Comparison of ENCODE assay signal across 17 mouse cellular contexts in the genomic region with DNA sequence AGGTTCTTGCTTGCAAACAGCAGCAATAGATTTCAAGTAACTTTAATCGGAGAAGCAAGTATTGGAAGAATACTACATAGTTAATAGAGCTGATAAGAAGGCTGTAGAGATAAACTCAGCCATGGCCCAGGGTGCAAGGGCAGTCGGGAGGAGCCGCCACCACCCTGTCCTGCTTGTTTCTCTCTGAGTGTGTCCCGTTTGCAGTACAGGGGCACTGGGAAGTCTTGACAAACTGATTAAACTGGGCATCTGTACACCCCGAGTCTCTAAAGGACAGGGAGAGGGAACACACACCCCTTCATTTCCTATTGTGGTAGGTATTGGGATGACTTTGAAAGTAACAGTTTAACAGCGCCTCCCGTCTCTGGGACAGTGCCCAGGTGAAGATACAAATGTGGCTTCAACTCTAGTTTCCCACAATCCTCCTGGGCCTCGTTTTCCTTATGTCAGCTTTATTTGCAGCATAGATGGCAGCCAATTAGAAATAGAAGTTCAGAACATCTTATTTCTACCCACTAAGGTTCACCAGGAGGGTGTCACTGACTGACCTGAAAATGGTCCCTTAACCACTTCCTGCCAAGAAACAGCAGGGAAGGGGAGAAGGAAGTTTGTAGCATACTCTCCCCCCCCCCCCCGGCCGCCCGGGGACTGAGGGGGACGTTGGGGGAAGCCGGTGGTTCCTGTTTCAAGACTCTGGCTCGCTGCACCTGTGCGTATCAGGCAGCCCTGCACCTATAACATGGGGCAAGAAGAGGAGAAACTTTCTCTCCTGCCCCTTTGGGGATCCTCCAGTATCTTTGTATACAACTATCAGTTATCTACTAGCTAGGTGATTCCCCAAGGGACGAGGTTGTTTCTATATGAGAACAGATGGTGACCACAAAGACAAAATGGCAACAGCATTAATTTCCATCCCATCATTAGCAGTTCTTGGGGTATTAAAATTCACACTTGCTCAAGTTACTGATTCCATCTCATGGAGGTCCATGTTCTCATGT. TPM values are rescaled to one million over a fixed set of nuclear protein-coding genes. Genes with fewer than 3 reads are reported as not detected.
DNase-seq lines count a peak whose midpoint lies in the region; ATAC-seq and TF ChIP-seq lines count a peak whose summit lies in the region.
"Had no signal": no experiment of that assay in that cellular context is flagged by ENCODE, and none has a peak within 500 bp of the region (broad histone marks: within the 10 kb centered on the region; RNA-seq: fewer than 3 reads in every experiment).

No protein-coding gene starts in this region.

- no peaks in the 10 kb centered on the region for H3K9me3 ChIP-seq in intestine, embryonic 15.5 days
- no peaks in the 10 kb centered on the region for H3K9me3 ChIP-seq in intestine, postnatal 0 days (ENCODE audit: control insufficient read depth)
- H3K9me3 ChIP-seq in megakaryocyte, embryonic 14.5 days = peaks cover 25% of the 10 kb centered on the region
- H3K9me3 ChIP-seq in midbrain, postnatal 0 days (ENCODE audit: low read length) = no peaks in the 10 kb centered on the region
- H3K9me3 ChIP-seq in kidney, embryonic 15.5 days (replicated peaks) = no peaks in the 10 kb centered on the region

- H3K27ac ChIP-seq in intestine, embryonic 15.5 days = no peak overlapping the region
- H3K27ac ChIP-seq in intestine, postnatal 0 days (ENCODE audit: low read depth, low read length) = no peak overlapping the region
- no peak overlapping the region for H3K27ac ChIP-seq in midbrain, postnatal 0 days (ENCODE audit: low read depth, low read length)
- H3K27ac ChIP-seq in kidney, embryonic 15.5 days = no peak overlapping the region
- H3K27ac ChIP-seq: hindbrain, embryonic 12.5 days had no signal

- H3K4me2 ChIP-seq in intestine, embryonic 15.5 days (replicated peaks) = no peak overlapping the region
- no peak overlapping the region for H3K4me2 ChIP-seq in intestine, postnatal 0 days (replicated peaks; ENCODE audit: low read depth)
- H3K4me2 ChIP-seq in midbrain, postnatal 0 days (ENCODE audit: low read depth, low read length, poor library complexity, severe bottlenecking) = no peak overlapping the region
- no peak overlapping the region for H3K4me2 ChIP-seq in kidney, embryonic 15.5 days
- H3K4me2 ChIP-seq: hindbrain, embryonic 12.5 days; lung, embryonic 14.5 days had no signal

- 72% methylated on average over 16 of the region's 16 CpGs for WGBS in intestine, embryonic 15.5 days
- 67% methylated on average over 15 of the region's 16 CpGs for WGBS in intestine, postnatal 0 days
- 92% methylated on average over 14 of the region's 16 CpGs for WGBS in midbrain, postnatal 0 days
- whole genome bisulfite sequencing in kidney, embryonic 15.5 days = 81% methylated on average over 16 of the region's 16 CpGs

- no peak for TF ChIP-seq CTCF in intestine, postnatal 0 days (IDR thresholded peaks at IDR 0.05; ENCODE audit: low read depth)
- TF ChIP-seq CTCF in midbrain, postnatal 0 days (IDR thresholded peaks at IDR 0.05) = no peak

- ATAC-seq in intestine, embryonic 15.5 days = 0 out of 2 replicates have a peak, but pooled peaks have one; percentile 23
- ATAC-seq in intestine, postnatal 0 days = no peak
- ATAC-seq in granulocyte monocyte progenitor cell, adult 5-6 weeks (replicated peaks; ENCODE audit: poor library complexity, severe bottlenecking) = peak; percentile 92
- no peak for ATAC-seq in midbrain, postnatal 0 days (ENCODE audit: low FRiP score)
- ATAC-seq in kidney, embryonic 15.5 days (replicated peaks; ENCODE audit: low FRiP score) = no peak

- DNase-seq in thymus, postnatal 14 days = peak; percentile 70
- no peak for DNase-seq in midbrain, postnatal 0 days (ENCODE audit: low spot score)
- DNase-seq in lung, adult 18-20 months = no peak
- DNase-seq: cerebellum, adult 9-11 months; kidney, postnatal 10 days; lung, embryonic 14.5 days had no signal

- no peak overlapping the region for H3K9ac ChIP-seq in intestine, embryonic 15.5 days
- H3K9ac ChIP-seq in intestine, postnatal 0 days (ENCODE audit: low read depth, low read length) = no peak overlapping the region
- no peak overlapping the region for H3K9ac ChIP-seq in midbrain, postnatal 0 days (replicated peaks; ENCODE audit: low read length, poor library complexity, severe bottlenecking)
- no peak overlapping the region for H3K9ac ChIP-seq in kidney, embryonic 15.5 days
- H3K9ac ChIP-seq: hindbrain, embryonic 12.5 days; lung, embryonic 14.5 days had no signal

- H3K27me3 ChIP-seq in intestine, embryonic 15.5 days (replicated peaks) = no peaks in the 10 kb centered on the region
- H3K27me3 ChIP-seq in intestine, postnatal 0 days (replicated peaks; ENCODE audit: control insufficient read depth, insufficient read depth, low read length) = no peaks in the 10 kb centered on the region
- peaks cover 13% of the 10 kb centered on the region for H3K27me3 ChIP-seq in megakaryocyte, embryonic 14.5 days (replicated peaks)
- no peaks in the 10 kb centered on the region for H3K27me3 ChIP-seq in midbrain, postnatal 0 days (ENCODE audit: insufficient read depth, low read length)
- no peaks in the 10 kb centered on the region for H3K27me3 ChIP-seq in kidney, embryonic 15.5 days
- H3K27me3 ChIP-seq: hindbrain, embryonic 12.5 days had no signal

- H3K36me3 ChIP-seq in intestine, embryonic 15.5 days = no peaks in the 10 kb centered on the region
- H3K36me3 ChIP-seq in intestine, postnatal 0 days (ENCODE audit: control insufficient read depth, insufficient read depth) = no peaks in the 10 kb centered on the region
- no peaks in the 10 kb centered on the region for H3K36me3 ChIP-seq in megakaryocyte, embryonic 14.5 days (replicated peaks; ENCODE audit: low read length)
- H3K36me3 ChIP-seq in midbrain, postnatal 0 days (ENCODE audit: insufficient read depth, low read length) = no peaks in the 10 kb centered on the region
- H3K36me3 ChIP-seq in kidney, embryonic 15.5 days = no peaks in the 10 kb centered on the region
- H3K36me3 ChIP-seq: hindbrain, embryonic 12.5 days had no signal

- no peak overlapping the region for H3K4me3 ChIP-seq in intestine, embryonic 15.5 days (replicated peaks)
- no peak overlapping the region for H3K4me3 ChIP-seq in intestine, postnatal 0 days (ENCODE audit: low read depth, low read length)
- H3K4me3 ChIP-seq in megakaryocyte, embryonic 14.5 days (replicated peaks) = peak overlapping the region; percentile 18
- no peak overlapping the region for H3K4me3 ChIP-seq in midbrain, postnatal 0 days (ENCODE audit: low read depth, low read length)
- H3K4me3 ChIP-seq in kidney, embryonic 15.5 days (replicated peaks) = no peak overlapping the region
- H3K4me3 ChIP-seq: hindbrain, embryonic 12.5 days had no signal

- H3K4me1 ChIP-seq in intestine, embryonic 15.5 days (replicated peaks) = no peaks in the 10 kb centered on the region
- H3K4me1 ChIP-seq in intestine, postnatal 0 days (replicated peaks; ENCODE audit: control insufficient read depth, insufficient read depth, low read length) = no peaks in the 10 kb centered on the region
- peaks cover 7% of the 10 kb centered on the region for H3K4me1 ChIP-seq in megakaryocyte, embryonic 14.5 days
- no peaks in the 10 kb centered on the region for H3K4me1 ChIP-seq in midbrain, postnatal 0 days (ENCODE audit: insufficient read depth, low read length)
- no peaks in the 10 kb centered on the region for H3K4me1 ChIP-seq in kidney, embryonic 15.5 days
- H3K4me1 ChIP-seq: hindbrain, embryonic 12.5 days had no signal

RNA-seq across cellular contexts. Expression of a gene that starts 41.9 kb away (rescaled TPM):
- polyA plus RNA-seq in intestine, embryonic 15.5 days (2015; fragmentation: Nextera tagmentation; extraction: Ambion mirVana) = not detected in 2 replicates
- polyA plus RNA-seq in intestine, postnatal 0 days (2015; fragmentation: Nextera tagmentation; extraction: Ambion mirVana) = not detected in 2 replicates
- total RNA-seq in granulocyte monocyte progenitor cell, adult 5-6 weeks (2014; fragmentation: Nextera tagmentation) = not detected in 2 replicates
- total RNA-seq in granulocyte monocyte progenitor cell, adult 5-6 weeks (2017) = not detected in 2 replicates
- polyA plus RNA-seq in megakaryocyte, embryonic 14.5 days (2012; ENCODE audit: insufficient read depth, low replicate concordance) = not detected in 2 replicates
- total RNA-seq in midbrain, postnatal 0 days (2014; rRNA removed) = not detected in 2 replicates
- not detected in 2 replicates for polyA plus RNA-seq in midbrain, postnatal 0 days (2015; fragmentation: Nextera tagmentation; extraction: Ambion mirVana)
- polyA plus RNA-seq in kidney, embryonic 15.5 days (2015; fragmentation: Nextera tagmentation; extraction: Ambion mirVana) = not detected in 2 replicates
- total RNA-seq: heart, adult 8-10 months; left cerebral cortex, adult 8-10 months had no signal
- polyA plus RNA-seq: C2C12; embryonic facial prominence, embryonic 14.5 days; hindbrain, embryonic 12.5 days; lung, embryonic 14.5 days; stomach, embryonic 14.5 days had no signal

RNA-seq across cellular contexts. Expression of a gene that starts 46.3 kb away (rescaled TPM):
- polyA plus RNA-seq in intestine, embryonic 15.5 days (2015; fragmentation: Nextera tagmentation; extraction: Ambion mirVana) = 13.7 and 16.3 TPM in 2 replicates
- polyA plus RNA-seq in intestine, postnatal 0 days (2015; fragmentation: Nextera tagmentation; extraction: Ambion mirVana) = 6.0 and 6.9 TPM in 2 replicates
- total RNA-seq in granulocyte monocyte progenitor cell, adult 5-6 weeks (2014; fragmentation: Nextera tagmentation) = 30.9 and 33.6 TPM in 2 replicates
- total RNA-seq in granulocyte monocyte progenitor cell, adult 5-6 weeks (2017) = 41.0 and 51.9 TPM in 2 replicates
- polyA plus RNA-seq in megakaryocyte, embryonic 14.5 days (2012; ENCODE audit: insufficient read depth, low replicate concordance) = 0.17 TPM in 1 of 2 replicates, not detected in the other
- 29.2 and 32.6 TPM in 2 replicates for total RNA-seq in midbrain, postnatal 0 days (2014; rRNA removed)
- 13.6 and 14.6 TPM in 2 replicates for polyA plus RNA-seq in midbrain, postnatal 0 days (2015; fragmentation: Nextera tagmentation; extraction: Ambion mirVana)
- 20.5 and 20.6 TPM in 2 replicates for polyA plus RNA-seq in kidney, embryonic 15.5 days (2015; fragmentation: Nextera tagmentation; extraction: Ambion mirVana)

Comparison
In these comparisons a context has a peak if more than half of its experiments do, and no peak if none do; other contexts are left out.
1. ATAC-seq: peak in intestine, embryonic 15.5 days (single experiment) and granulocyte monocyte progenitor cell, adult 5-6 weeks (single experiment); none in intestine, postnatal 0 days (single experiment), midbrain, postnatal 0 days (single experiment) and kidney, embryonic 15.5 days (single experiment).